9 mouse cellular contexts compared by ENCODE assay signal in the genomic region with DNA sequence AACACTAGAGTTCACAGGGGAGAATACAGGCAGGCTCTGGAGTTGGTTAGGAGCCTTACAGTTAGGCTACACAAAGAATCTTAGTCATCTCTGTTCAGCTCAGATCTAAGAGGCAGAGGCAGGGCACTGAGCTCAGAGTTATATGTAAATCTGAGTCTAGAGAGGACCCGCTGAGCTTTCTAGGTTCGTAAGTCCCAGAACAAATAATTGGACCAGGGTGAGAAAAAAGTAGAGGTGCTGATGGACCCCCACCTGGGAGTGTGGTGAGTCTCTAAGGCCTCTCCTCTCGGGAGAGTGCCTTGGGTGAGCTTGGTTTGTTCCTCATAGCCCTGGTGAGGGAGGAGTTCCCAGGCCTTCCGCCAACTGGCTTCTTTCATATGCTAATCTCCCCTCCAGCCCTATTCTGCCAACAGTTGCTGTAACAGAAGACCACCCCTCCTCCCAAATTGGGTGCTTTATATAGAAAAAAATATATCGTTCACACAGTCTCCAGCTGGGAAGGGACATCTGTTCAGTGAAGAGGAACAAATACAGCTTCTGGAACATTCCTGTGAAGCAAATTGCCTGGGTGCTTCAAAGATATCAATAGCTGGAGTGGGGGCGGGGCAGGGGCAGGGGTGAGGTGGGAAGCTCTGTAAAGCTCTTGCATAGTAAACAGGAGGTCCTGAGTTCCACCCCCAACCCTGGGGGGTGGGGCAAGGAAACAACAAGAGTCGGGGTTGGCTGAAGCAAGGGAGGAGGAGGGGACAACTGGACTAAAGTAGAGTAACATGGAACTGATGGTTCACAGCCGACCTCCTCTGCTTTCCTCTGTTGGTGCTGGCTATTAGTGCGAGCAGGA. TPM values are rescaled to one million over a fixed set of nuclear protein-coding genes. Genes with fewer than 3 reads are reported as not detected.
DNase-seq lines count a peak whose midpoint lies in the region; ATAC-seq lines count a peak whose summit lies in the region.
"Had no signal": no experiment of that assay in that cellular context is flagged by ENCODE, and none has a peak within 500 bp of the region (broad histone marks: within the 10 kb centered on the region; RNA-seq: fewer than 3 reads in every experiment).

No protein-coding gene starts in this region.

- peak overlapping the region; percentile 22 for H3K4me2 ChIP-seq in forebrain, embryonic 16.5 days (ENCODE audit: low read length)
- H3K4me2 ChIP-seq in stomach, embryonic 15.5 days, result peak overlapping the region; percentile 29

- H3K4me3 ChIP-seq in forebrain, embryonic 16.5 days (replicated peaks; ENCODE audit: low read length), result no peak overlapping the region
- H3K4me3 ChIP-seq in stomach, embryonic 15.5 days (replicated peaks), result no peak overlapping the region
- H3K4me3 ChIP-seq: megakaryocyte, embryonic 14.5 days had no signal

- H3K4me1 ChIP-seq in forebrain, embryonic 16.5 days (replicated peaks; ENCODE audit: control insufficient read depth, insufficient read depth, low read length), result peaks cover 46% of the 10 kb centered on the region
- H3K4me1 ChIP-seq in stomach, embryonic 15.5 days, result peaks cover 17% of the 10 kb centered on the region

- H3K27me3 ChIP-seq in forebrain, embryonic 16.5 days (replicated peaks; ENCODE audit: control insufficient read depth, insufficient read depth, low read length), result no peaks in the 10 kb centered on the region
- peaks cover 15% of the 10 kb centered on the region; the same call in 1 of the 2 replicates for H3K27me3 ChIP-seq in stomach, embryonic 15.5 days (replicated peaks)

- peak overlapping the region; percentile 96 for H3K27ac ChIP-seq in forebrain, embryonic 16.5 days (ENCODE audit: low read length)
- H3K27ac ChIP-seq in stomach, embryonic 15.5 days, result peak overlapping the region; percentile 32

- WGBS in forebrain, embryonic 16.5 days, result 0% methylated on average over 9 of the region's 9 CpGs
- 14% methylated on average over 9 of the region's 9 CpGs for WGBS in stomach, embryonic 15.5 days

- no peaks in the 10 kb centered on the region for H3K36me3 ChIP-seq in forebrain, embryonic 16.5 days (ENCODE audit: control insufficient read depth, insufficient read depth)
- no peaks in the 10 kb centered on the region for H3K36me3 ChIP-seq in stomach, embryonic 15.5 days

- DNase-seq in ovary, postnatal 36 days (ENCODE audit: low spot score), result peak; percentile 12
- no peak for DNase-seq in ovary, adult 18-20 months (ENCODE audit: low spot score)
- peak; percentile 71 to 72 for DNase-seq in layer of hippocampus, postnatal 36 days
- DNase-seq in lung, postnatal 4 days, result peak; percentile 36 to 76
- DNase-seq in urinary bladder, postnatal 4 days (ENCODE audit: low spot score in 2 of 2), result no peak
- no peak for DNase-seq in gastrocnemius, postnatal 36 days

- intact Hi-C loops in gastrocnemius, postnatal 36 days (cut with DNase I), result loop anchor here (2.0 kb wide), 1 partner anchor 95 kb away; no protein-coding TSS in a partner anchor

- H3K9ac ChIP-seq in forebrain, embryonic 16.5 days (replicated peaks; ENCODE audit: low read depth, low read length), result peak overlapping the region; percentile 36
- H3K9ac ChIP-seq in stomach, embryonic 15.5 days, result no peak overlapping the region

- ATAC-seq in forebrain, embryonic 16.5 days, result peak; percentile 91
- peak; percentile 58; the same call in 1 of the 2 replicates for ATAC-seq in stomach, embryonic 15.5 days (ENCODE audit: insufficient read depth, low FRiP score, low read depth)

- no peaks in the 10 kb centered on the region for H3K9me3 ChIP-seq in forebrain, embryonic 16.5 days (ENCODE audit: control insufficient read depth, low read length)
- no peaks in the 10 kb centered on the region for H3K9me3 ChIP-seq in stomach, embryonic 15.5 days

RNA-seq across cellular contexts. Expression of gene Tmc5, which starts 3.3 kb away (rescaled TPM):
- 0.16 and 0.24 TPM in 2 replicates for polyA plus RNA-seq in forebrain, embryonic 16.5 days (2015; fragmentation: Nextera tagmentation; extraction: Ambion mirVana)
- under 1 TPM; 0.23 to 0.27 TPM for total RNA-seq in layer of hippocampus, postnatal 36 days (2021)
- 2.1 and 2.7 TPM in 2 replicates for polyA plus RNA-seq in stomach, embryonic 15.5 days (2015; fragmentation: Nextera tagmentation; extraction: Ambion mirVana)
- under 1 TPM in 1 of 2 experiments, not detected in 1; 0.08 TPM for total RNA-seq in gastrocnemius, postnatal 36 days (2021)

RNA-seq across cellular contexts. Expression of gene Tmc7, which starts 9.3 kb away (rescaled TPM):
- polyA plus RNA-seq in forebrain, embryonic 16.5 days (2015; fragmentation: Nextera tagmentation; extraction: Ambion mirVana), result 8.5 and 9.7 TPM in 2 replicates
- total RNA-seq in layer of hippocampus, postnatal 36 days (2021), result 10 to 100 TPM; 16.2 to 17.6 TPM
- 8.4 and 9.2 TPM in 2 replicates for polyA plus RNA-seq in stomach, embryonic 15.5 days (2015; fragmentation: Nextera tagmentation; extraction: Ambion mirVana)
- 1 to 10 TPM; 7.3 to 7.9 TPM for total RNA-seq in gastrocnemius, postnatal 36 days (2021)

Comparison
In these comparisons a context has a peak if more than half of its experiments do, and no peak if none do; other contexts are left out.
1. DNase-seq: peak in ovary, postnatal 36 days (single experiment), layer of hippocampus, postnatal 36 days (2 of 2) and lung, postnatal 4 days (2 of 2); none in ovary, adult 18-20 months (single experiment), urinary bladder, postnatal 4 days (0 of 2) and gastrocnemius, postnatal 36 days (0 of 2).